Mouse (Mus musculus): ENCODE data around the gene Cmtm4.
"Not testable (repeated sequence)": the region's sequence is repeated elsewhere in the genome, so short reads cannot be mapped to it uniquely, and the experiment has no call there.

DNA sequence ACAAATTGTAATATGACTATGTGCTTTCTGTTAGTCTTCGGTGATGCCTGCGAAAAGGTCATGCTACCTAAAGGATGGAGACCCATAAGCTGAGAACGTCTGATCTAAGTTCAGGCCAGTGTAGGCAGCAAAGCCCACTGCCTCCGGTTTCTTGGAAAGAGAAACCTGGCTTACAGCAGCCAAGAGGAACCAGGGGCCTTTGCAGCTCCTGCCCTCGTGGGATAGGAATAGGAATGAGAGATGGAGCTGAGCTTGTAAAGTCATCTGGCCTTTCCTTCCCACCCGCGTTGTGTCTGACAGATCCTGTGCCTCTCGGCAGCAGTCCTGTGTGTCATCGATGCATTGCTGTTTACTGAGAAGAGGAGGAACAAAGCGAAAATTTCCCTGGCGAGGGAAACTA lies 74.3 kb downstream of the Cmtm4 start, which contains the start of gene Gm11020:
- TF ChIP-seq CTCF, EP300 (IDR thresholded peaks at IDR 0.05; ENCODE audit: low read depth): not testable (repeated sequence)

Measured in liver, embryonic 14.5 days (tissue).